Mouse (Mus musculus) frontal cortex, postnatal 14 days (tissue): Measurements from ENCODE around the gene Sp6.

ENCODE experiments used
- DNase-seq, 2 experiments: peaks; one replicate each; pipeline ENCODE4 v3.0.0; 2022; ENCODE audit warnings: low spot score in 2 of 2

Gene Sp6

DNA sequence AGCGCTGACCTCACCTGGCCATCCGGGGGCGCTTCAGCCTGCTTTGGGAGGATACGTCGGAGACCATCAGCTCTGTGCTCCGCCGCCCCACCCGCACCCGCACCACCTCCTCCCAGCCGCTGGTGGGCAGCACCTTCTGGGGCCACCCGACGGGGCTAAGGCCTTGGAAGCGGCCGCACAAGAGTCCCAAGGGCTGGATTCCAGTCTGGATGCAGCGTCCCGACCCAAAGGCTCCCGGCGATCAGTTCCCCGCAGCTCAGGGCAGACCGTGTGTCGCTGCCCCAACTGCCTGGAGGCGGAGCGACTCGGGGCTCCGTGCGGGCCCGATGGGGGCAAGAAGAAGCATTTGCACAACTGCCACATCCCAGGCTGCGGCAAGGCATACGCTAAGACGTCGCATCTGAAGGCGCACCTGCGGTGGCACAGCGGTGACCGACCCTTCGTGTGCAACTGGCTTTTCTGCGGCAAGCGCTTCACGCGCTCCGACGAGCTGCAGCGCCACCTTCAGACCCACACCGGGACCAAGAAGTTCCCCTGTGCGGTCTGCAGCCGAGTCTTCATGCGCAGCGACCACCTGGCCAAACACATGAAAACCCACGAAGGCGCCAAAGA lies 8.8 kb downstream of the Sp6 start:
- DNase-seq = peak in 1 of 2 experiments; percentile 40

DNA sequence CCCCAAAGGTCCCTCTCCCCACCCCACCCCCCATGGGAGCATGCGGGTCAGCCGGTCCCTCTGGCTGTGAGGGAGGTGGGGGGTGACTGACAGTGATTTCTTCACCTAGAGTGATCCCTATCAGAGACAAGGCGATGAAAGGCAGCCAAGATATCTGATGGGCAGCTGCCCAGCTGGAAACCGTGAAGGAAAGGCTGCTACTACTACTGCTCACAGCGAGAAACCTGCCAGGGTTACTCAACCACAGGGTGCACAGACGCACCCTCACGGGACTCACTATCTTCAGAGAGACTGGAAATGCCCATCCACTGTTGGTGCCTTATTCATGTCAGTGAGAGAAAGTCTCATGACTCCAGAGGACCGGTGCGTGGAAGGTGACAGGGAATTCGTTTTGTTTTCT lies 11.8 kb downstream of the Sp6 start:
- DNase-seq = no peak

DNA sequence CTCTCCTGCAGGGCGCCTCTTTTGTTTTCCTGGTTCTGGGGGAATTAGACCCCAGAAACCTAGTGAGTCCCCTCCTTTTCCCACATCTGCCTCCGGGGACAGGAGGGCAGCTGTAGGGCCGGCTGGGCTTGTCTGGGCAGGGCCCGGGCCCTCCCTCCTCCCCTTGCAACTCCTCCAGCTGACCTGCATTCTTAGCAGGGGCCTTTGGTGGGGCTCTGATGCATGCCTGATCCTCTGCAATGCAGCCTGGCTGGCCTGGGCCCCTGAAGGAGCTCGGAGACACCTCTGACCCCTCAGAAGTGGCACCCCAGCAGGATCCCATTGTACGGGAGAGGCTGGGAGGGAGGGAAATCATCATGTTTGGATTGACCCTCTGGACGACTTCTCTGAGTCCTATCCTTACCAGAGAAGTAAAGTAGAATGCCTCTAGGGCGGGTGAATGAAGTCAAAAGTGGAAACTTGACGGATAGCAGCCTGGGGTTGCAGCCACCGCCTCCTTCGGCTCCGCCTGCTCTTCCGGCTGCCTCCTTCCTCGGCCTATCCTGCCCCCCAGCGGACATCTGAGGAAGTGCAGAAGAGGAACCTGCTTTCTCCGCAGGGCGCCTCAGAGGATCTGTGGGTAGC lies 12.6 kb downstream of the Sp6 start:
- DNase-seq = peak in 1 of 2 experiments; percentile 83

DNA sequence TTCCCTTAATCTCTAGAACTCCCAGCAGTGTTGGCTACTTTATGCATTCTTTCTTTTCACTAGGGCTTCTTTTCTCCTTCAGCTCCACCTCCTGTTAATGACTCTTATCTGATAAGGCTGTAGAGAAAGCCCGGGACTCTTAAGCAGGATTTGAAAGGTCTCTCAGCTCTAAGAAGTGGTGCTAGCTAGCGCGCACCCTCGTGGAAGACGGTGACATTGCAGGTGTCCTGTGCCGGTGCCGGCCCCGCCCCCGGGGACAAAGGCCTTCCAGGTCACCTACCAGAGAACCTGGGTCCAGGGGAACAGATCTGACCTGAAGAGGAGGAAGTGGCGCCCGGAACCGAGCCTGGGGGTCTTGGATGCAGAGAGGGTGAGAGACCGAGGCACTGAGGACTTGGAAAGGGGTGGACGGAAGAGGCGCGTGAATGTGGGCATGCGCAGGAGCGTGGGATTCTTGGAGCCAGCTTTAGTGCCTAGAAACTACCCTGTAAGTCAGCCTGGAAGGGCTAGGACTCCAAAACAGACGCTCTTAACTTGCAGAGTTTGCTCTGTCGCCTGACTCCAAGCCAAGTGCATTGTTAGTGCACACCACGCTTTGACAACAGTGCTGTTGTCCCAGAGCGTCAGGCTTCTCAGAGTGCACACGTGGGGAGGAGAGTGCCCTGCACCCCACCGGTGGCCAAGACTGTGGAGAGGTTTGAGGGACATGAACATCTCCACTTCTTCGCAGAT lies 16.7 kb downstream of the Sp6 start, which contains the start of gene Scrn2:
Scrn2 (plus strand) TSS at position 253 of the 732 bp plus-strand sequence.
- DNase-seq = peak in 1 of 2 experiments; percentile 65

DNA sequence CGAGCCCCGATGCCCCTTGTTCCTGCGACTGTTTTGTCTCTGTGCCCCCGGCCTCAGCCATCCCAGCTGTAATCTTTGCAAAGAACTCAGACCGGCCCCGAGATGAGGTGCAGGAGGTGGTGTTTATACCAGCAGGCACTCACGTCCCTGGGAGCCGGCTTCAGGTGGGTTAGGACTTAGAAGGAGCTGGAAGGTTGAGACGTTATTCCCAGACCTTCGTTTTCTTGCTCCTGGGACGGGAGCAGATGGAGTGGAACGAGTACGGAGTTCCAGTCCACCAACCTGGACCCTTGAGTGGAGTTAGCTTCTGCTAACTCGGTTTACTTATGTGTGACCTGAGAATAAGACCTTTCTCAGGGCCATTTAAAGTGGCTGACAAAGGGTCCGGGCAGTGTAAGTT lies 17.2 kb downstream of the Sp6 start:
- DNase-seq = no peak

DNA sequence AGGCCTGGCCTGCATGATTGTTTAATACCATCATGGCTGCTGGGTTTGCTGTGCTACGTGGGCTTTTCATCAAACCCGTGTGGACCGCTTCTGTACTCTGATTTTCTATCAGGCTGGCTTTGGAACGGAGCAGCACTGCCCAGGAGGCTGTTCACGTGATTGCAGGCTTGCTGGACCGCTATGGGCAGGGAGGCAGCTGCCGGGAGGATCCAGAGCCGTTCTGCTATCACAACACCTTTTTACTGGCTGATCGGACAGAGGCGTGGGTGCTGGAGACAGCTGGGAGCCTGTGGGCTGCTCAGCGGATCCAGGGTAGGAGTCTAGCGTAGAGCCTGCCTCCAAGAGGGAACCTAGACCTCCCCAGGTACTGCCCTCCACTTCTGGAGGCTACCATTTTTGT lies 18.8 kb downstream of the Sp6 start:
- DNase-seq = no peak

DNA sequence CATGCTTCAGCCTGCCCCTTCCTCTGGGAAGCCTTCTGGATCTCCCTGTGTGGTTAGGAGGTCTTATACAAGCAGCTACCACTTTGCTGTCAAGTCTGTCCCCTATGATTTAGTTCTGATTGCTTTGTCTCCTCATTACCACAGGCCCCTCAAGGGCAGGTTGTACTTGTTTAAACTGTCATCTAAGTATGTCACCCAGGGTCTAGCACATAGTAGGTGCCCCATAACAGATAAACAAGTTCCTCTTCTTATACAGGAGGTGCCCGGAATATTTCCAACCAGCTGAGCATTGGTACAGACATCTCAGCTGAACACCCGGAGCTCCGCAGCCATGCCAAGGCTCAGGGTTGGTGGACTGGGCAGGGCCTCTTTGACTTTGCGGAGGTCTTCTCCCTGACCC lies 19.3 kb downstream of the Sp6 start:
- no peak for DNase-seq

DNA sequence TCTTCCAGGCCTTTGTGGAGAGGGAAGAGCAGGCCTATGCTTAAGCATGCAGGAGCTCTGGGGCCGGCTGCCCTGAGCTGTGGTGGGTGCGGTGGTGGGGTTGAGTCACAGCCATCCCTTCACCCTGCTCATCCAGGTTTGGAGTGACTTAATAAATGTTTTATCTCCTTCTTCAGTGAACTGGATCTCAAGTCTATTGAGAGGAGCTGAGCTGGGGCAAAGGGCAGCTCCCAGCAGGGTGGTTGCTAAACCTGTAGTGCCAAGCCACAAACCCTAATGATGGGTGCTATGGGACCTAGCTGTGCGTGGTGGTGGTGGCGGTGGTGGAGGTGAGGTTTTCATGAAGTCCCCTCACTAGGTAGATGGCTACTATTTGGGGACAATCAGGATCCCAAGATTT lies 20.6 kb downstream of the Sp6 start:
- DNase-seq = no peak

DNA sequence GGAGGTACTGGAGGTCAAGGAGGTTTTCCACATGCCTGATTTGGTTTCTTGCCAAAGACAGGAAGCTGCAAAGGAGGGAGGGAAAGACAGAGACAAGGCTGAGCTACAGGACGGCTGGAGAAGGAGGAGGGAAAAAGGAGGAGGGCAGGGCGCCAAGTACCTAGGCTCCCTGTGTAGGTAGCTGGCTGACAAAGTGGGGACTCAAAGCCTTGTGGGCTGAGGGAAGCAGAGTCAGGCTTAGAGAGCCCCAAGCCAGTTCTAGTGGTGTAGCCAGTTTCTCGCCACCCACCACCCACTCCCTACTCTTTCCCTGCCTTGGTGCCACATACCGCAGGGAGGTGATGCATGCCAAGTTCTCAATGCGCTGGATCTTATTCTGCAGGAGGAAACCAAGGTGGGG lies 22.9 kb downstream of the Sp6 start:
- DNase-seq = no peak

DNA sequence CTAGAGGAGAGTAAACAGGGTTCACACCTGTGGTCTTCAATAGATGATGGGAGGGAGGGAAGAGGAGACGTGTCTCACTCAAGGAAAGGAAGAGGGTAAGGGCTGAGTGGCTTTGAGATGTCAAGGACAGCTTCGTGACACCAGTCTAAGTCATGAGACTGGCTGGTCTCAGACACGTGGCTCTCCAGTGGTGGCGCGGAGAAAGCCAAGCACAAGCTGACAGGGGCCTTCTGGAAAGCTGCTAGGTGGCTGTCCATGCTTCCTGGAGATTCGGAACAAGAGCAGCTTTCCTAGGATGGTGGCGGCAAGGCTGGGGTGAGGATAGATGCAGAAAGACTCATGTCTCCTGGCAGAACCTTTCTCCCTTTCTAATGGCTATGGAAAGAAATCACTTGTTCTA lies 25.7 kb downstream of the Sp6 start:
- DNase-seq = no peak

DNA sequence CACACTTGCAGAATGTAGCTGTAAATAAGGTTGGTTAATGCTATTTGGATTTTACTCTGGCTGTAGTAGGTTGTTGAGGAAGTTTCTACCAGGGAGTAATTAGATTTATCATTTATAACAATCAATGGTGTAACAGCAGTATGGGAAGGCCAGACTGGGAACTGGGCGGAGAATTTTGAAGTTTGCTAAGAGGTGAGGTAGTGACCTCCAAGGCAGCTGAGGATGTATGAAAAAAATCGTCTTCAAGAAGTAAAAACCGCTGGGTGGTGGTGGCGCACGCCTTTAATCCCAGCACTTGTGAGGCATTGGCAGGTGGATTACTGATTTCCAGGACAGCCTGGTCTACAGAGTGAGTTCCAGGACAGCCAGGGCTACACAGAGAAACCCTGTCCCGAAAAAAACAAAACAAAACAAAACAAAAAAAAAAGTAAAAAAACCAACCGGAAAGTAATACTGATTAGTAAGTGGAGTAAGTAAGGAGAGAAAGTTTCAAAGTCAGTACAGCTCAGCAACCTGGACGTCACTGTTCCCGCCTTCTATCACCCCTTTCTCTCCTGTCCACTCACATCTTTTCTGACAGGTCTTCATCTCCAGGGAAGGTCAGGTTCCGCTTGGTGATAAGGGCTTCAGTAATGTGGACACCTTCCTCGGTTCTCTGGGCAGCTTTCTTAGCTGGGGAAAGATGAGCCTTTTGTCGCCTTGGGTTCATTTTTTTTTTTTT lies 27.3 kb downstream of the Sp6 start:
- no peak for DNase-seq

DNA sequence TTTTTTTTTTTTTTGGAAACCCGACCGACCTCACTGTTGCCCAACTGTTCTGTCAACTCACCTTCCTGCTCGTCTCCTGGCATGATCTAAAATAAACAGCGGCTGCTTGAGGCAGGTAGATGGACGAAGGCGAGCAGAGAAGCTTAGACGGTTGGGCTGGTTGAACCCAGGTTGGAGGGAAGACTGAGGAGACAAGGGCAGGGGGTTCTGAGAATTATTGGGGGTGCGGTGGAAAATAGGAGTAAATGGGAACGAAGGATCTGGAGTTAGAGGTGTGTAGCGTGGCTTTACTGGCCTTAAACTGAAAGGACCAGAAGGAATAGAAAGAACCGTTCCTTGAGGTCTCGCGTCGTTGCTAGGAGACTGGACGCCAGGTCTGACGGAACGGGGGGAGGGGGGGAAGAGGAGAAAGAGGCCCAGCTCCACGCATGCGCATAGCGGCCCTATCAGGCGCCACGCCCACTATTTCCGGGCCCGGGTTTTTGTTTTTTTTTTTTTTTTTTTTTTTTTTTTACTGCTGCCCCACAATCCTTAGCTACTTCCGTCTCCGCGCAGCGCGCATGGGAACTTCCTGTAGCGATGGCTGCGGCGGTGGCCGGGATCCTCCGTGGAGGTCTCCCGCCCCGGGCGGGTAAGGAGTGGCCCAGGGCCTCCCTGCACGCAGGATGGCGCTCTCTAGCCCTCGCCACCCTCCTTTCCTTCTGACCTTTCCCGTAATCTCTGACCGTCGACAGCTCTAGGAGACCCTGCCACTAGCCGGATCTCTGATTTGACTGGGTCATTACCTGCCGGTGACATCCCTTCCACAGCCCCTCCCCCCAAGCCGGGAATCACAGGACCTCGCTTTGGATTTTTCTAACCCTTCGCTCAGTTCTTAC lies 28.1 kb downstream of the Sp6 start, which contains the start of the genes Lrrc46 and Mrpl10:
Lrrc46 (minus strand) TSS at position 386 of the 878 bp plus-strand sequence.
Mrpl10 (plus strand) TSS at position 539 of the 878 bp plus-strand sequence.
- DNase-seq = peak; percentile 75 to 77

DNA sequence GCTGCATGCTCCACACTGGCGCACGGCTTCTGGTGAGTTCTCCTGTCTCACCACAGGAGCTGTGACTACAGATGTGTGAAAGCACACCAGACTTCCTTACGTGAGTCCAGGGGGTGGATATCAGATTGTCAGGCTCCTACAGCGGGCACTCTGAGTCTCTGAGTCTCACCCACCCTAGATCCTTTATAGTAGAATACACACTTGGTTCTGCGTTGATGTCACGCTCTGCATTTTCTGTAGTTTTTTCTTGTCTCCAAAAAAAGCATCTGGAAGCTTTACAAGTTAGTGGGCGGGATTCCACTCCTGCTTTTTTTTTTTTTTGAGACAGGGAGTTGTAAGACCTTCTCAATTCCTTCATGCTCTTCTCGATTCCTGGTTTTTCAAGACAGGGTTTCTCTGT lies 31.7 kb downstream of the Sp6 start:
- no peak for DNase-seq

DNA sequence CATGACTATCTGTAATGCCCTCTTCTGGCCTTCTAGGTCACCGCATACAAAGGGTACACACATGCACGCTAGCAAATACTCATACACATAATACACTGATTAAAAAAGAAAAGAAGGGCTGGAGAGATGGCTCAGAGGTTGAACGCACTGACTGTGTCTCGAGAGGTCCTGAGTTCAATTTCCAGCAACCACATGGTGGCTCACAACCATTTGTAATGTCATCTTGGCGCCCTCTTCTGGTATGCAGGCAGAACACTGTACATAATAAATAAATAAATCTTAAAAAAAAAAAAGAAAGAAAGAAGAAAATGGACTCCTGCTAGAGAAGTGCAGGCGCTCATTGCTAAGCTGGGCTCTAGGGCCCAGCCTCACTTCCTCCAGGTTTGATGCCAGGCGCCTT lies 32.7 kb downstream of the Sp6 start:
- DNase-seq = no peak

DNA sequence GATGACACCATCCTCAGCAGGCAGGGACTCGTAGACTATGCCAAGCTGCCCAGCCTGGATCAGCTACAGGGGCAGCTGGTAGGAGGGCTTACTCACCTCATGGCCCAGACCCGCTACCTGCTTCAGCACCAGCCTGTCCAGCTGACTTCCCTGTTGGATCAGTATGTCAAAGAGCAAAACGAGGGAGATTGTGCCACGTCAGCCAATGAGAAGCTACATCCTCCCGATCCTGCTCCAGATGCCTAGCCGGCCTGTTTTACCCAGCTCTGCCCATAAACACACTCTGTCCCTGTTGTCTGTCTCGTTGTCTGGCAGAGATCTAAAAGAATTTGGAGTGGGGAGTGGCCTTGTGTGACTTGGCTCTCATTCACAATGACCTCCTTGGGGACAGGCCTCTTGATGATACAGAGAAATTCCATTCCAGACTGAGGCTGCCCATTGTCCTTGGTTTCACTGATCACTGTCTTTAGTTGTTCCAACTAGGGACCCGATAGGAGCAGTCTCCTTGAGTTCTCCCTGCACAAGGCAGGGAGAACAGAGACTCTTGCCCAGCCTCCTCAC lies 35.0 kb downstream of the Sp6 start:
- no peak for DNase-seq

DNA sequence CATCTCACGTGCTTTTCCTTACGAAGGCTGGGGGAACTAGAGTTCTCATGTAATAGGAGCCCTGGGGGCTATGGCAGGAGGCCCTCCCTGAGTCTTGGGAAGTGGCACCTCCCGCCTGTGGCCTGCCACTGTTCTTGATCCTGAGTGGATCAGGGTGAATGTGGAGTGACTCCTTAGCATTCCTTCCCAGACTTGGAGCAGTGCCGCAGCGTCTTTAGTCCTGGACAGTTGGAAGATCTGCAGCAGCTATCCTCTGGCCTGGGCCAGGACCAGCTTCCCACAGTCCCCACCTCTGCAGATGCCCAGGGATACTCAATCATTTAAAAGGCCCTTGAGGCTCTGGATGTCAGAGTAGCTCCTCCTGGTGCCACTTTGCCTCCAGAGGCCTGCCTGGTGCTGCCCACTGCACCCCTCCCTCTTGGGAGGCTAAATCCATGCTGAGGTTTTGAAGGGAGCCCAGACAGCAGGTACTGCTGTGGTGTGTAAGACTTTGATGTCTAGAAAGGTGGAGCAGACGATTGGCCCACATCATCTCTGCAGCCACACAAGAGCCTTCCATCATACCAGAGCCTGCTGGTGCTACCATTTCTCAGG lies 36.4 kb downstream of the Sp6 start:
- no peak for DNase-seq

DNA sequence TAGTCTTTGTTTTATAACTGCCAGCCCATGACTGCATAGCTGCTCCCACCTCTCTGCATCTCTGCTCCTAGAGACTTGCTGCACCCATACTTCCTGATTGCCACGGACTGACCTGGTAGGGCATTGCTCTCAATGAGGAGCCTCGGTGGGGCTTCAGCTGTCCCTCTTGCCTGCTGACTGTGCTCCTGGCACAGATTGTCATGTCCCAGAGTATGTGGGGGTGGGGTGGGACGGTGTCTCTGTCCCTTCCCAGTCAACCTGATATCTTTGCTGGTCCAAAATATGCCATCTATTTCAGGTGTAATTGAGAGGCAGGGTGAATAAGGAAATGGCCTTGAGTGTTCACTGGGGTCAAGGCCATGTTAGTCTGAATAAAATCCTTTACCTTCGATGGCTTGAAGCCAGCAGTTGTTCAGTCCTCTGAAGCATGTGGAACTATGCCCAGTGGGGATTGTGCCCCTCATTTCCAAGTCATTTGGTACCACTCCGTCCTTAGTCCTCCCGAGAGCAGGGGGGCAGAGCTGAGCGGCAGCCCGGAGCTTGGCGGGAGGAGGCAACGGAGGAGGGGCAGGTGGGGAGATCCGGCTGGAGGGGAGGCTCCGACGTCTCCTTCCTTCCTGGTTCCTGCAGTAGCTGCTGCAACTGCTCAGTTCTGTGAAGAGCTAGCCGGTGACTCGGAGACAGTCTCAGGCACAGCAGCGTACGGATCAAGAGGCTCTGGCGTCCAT lies 37.2 kb downstream of the Sp6 start, which contains the start of gene Osbpl7:
Osbpl7 (plus strand) TSS at position 413 of the 728 bp plus-strand sequence.
- peak; percentile 68 to 70 for DNase-seq

DNA sequence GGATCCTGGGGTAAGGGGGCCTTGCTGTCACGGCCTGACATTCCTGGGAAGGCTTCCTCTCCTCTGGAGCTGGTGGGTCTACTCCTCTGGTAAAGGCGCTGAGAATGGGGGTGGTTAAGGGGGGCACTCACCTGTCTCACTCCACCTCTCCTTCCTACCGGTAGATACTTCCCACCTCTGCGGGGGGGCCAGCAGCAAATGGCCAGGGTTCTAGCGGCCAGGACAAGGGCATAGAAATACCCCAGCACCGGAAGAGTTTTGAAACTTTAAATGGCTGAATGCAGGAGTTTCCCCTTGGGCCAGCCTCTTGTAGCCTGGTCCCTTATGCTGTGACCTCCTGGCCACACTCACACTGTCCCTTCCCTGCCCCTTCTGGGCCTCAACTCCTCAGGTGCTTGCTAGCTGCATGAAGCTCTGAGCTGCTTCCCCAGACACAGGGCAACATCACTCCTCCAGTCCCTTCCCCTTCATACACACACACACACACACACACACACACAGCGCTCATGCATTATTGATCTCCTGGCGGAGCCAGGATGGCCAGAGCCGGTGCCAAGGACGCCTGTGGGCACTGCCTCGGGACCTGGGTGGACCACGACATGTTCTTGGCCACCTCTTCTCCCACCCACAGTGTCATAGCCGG lies 37.9 kb downstream of the Sp6 start:
- DNase-seq = no peak

DNA sequence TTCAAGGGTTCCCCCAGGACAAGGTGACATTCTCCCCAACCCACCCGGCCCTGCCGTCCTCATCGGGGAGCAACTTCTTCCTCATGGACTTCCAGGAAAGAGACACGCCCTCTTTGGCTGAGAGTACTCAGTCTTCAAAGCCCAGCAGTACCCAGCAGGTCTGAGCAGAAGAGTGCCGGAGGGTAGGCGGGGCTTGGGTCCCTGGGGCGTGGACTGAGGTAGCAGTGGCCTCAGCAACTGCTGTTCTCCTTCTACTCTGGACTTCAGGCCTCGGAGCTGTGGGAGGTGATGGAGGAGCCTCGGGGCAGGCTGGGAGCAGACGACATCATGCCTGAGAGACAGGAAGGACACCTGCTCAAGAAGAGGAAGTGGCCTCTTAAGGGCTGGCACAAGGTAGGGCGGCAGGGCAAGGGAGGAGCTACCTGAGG lies 39.0 kb downstream of the Sp6 start:
- DNase-seq = no peak
